Mouse (Mus musculus): ENCODE measurements around the gene Olfr480.

Gene Olfr480

GRCm38 (mm10) chr7:108067246-108067645, at the start of gene Olfr480:
TSS of gene Olfr480 (minus strand) at chr7:108067346.
- no peak for DNase-seq

- DNase-seq = no peak
Observed at GRCm38 (mm10) chr7:108100549-108100948, 33.4 kb upstream of the Olfr480 start, which contains the start of gene Olfr483. TSS of gene Olfr483 (plus strand) at chr7:108100849.

- no peak for DNase-seq
Observed at GRCm38 (mm10) chr7:108097486-108097885, 30.3 kb upstream of the Olfr480 start, which contains the start of gene Olfr482. TSS of gene Olfr482 (minus strand) at chr7:108097586.

GRCm38 (mm10) chr7:108079555-108079954, 12.4 kb upstream of the Olfr480 start, which contains the start of gene Olfr481:
TSS of gene Olfr481 (plus strand) at chr7:108079855.
- no peak for DNase-seq

- no peak for DNase-seq
Observed at GRCm38 (mm10) chr7:108050393-108050792, 16.8 kb downstream of the Olfr480 start, which contains the start of gene Olfr479. TSS of gene Olfr479 (plus strand) at chr7:108050693.

GRCm38 (mm10) chr7:108033889-108034288, 33.3 kb downstream of the Olfr480 start, which contains the start of gene Olfr478:
TSS of gene Olfr478 (minus strand) at chr7:108033989.
- no peak for DNase-seq

Data from cerebellum, postnatal 14 days (tissue).